Mouse (Mus musculus): ENCODE measurements at regions not wholly inside any gene's neighbourhood (a gene's known extent, or its start where the extent isn't known, plus 50 kb on each side); places are given as distances from the start of the nearest gene placed in this dataset.

GRCm38 (mm10) chr4:54430789-54431188 is 514.1 kb upstream of the Zfp462 start:
- ATAC-seq (ENCODE audit: low TSS enrichment), result no peak

GRCm38 (mm10) chr4:54460596-54460995 is 484.3 kb upstream of the Zfp462 start:
- no peak for ATAC-seq (ENCODE audit: low TSS enrichment)

GRCm38 (mm10) chr4:54469176-54469575 is 475.7 kb upstream of the Zfp462 start:
- ATAC-seq (ENCODE audit: low TSS enrichment), result no peak

- ATAC-seq (ENCODE audit: low TSS enrichment), result peak; percentile 85
These were observed 474.5 kb upstream of the Zfp462 start for GRCm38 (mm10) chr4:54470022-54471008.

GRCm38 (mm10) chr4:54471009-54471408 is 473.8 kb upstream of the Zfp462 start:
- no peak for ATAC-seq (ENCODE audit: low TSS enrichment)

GRCm38 (mm10) chr4:54481766-54482165 is 463.1 kb upstream of the Zfp462 start:
- no peak for ATAC-seq (ENCODE audit: low TSS enrichment)

GRCm38 (mm10) chr4:54493074-54493473 is 451.8 kb upstream of the Zfp462 start:
- ATAC-seq (ENCODE audit: low TSS enrichment), result no peak

- no peak for ATAC-seq (ENCODE audit: low TSS enrichment)
These were observed 447.4 kb upstream of the Zfp462 start for GRCm38 (mm10) chr4:54497312-54497994.

- peak; percentile 96 for ATAC-seq (ENCODE audit: low TSS enrichment)
These were observed 428.9 kb upstream of the Zfp462 start for GRCm38 (mm10) chr4:54515934-54516333.

GRCm38 (mm10) chr4:54523283-54523682 is 421.6 kb upstream of the Zfp462 start:
- no peak for ATAC-seq (ENCODE audit: low TSS enrichment)

GRCm38 (mm10) chr4:54526003-54526586 is 418.8 kb upstream of the Zfp462 start:
- no peak for ATAC-seq (ENCODE audit: low TSS enrichment)

GRCm38 (mm10) chr4:54527660-54528059 is 417.2 kb upstream of the Zfp462 start:
- ATAC-seq (ENCODE audit: low TSS enrichment), result peak; percentile 55

GRCm38 (mm10) chr4:54531739-54532138 is 413.1 kb upstream of the Zfp462 start:
- ATAC-seq (ENCODE audit: low TSS enrichment), result no peak

- peak; percentile 88 for ATAC-seq (ENCODE audit: low TSS enrichment)
These were observed 411.0 kb upstream of the Zfp462 start for GRCm38 (mm10) chr4:54533846-54534245.

GRCm38 (mm10) chr4:54552864-54553618 is 391.8 kb upstream of the Zfp462 start:
- no peak for ATAC-seq (ENCODE audit: low TSS enrichment)

GRCm38 (mm10) chr4:54563075-54563474 is 381.8 kb upstream of the Zfp462 start:
- ATAC-seq (ENCODE audit: low TSS enrichment), result no peak

GRCm38 (mm10) chr4:54573185-54573584 is 371.7 kb upstream of the Zfp462 start:
- ATAC-seq (ENCODE audit: low TSS enrichment), result no peak

GRCm38 (mm10) chr4:54587197-54587596 is 357.7 kb upstream of the Zfp462 start:
- no peak for ATAC-seq (ENCODE audit: low TSS enrichment)

GRCm38 (mm10) chr4:54588704-54589103 is 356.1 kb upstream of the Zfp462 start:
- no peak for ATAC-seq (ENCODE audit: low TSS enrichment)

- ATAC-seq (ENCODE audit: low TSS enrichment), result no peak
These were observed 343.0 kb upstream of the Zfp462 start for GRCm38 (mm10) chr4:54601671-54602512.
